Mouse (Mus musculus): ENCODE measurements at regions not wholly inside any gene's neighbourhood (a gene's known extent, or its start where the extent isn't known, plus 50 kb on each side); places are given as distances from the start of the nearest gene placed in this dataset.
A peak's percentile ranks its signal among the peaks of the same experiment; 100 is the strongest.

GRCm38 (mm10) chr13:47917370-47917769 is 343.7 kb upstream of the Id4 start:
- H3K9me3 ChIP-seq (replicated peaks; ENCODE audit: control insufficient read depth, low read length): peaks cover 3% of the 10 kb centered on the region; the same call in 1 of the 2 replicates
- no peak overlapping the region for H3K4me2 ChIP-seq (ENCODE audit: low read depth, low read length)
- no peaks in the 10 kb centered on the region for H3K4me1 ChIP-seq (ENCODE audit: control insufficient read depth, insufficient read depth)
- no peak overlapping the region for H3K9ac ChIP-seq (replicated peaks; ENCODE audit: low read depth, low read length)
- no peak overlapping the region for H3K4me3 ChIP-seq (ENCODE audit: low read depth, low read length)
- no peaks in the 10 kb centered on the region for H3K36me3 ChIP-seq (replicated peaks; ENCODE audit: control insufficient read depth, insufficient read depth, low read length)
- ATAC-seq (ENCODE audit: insufficient read depth, low read depth) (no peak), DNase-seq (ENCODE audit: low spot score) (no peak)
- no peaks in the 10 kb centered on the region for H3K27me3 ChIP-seq (ENCODE audit: control insufficient read depth, insufficient read depth, low read length)
- TF ChIP-seq CTCF (IDR thresholded peaks at IDR 0.05; ENCODE audit: low read depth) (no peak; the same call in 1 of the 2 replicates), EP300 (IDR thresholded peaks at IDR 0.05; ENCODE audit: low read depth) (no peak)
- WGBS: 92% methylated on average over 3 of the region's 3 CpGs
- no peak overlapping the region for H3K27ac ChIP-seq (ENCODE audit: low read depth)

- no peak overlapping the region for H3K27ac ChIP-seq (ENCODE audit: low read depth)
- WGBS: 44% methylated on average over 5 of the region's 5 CpGs
- H3K9ac ChIP-seq (replicated peaks; ENCODE audit: low read depth, low read length): no peak overlapping the region
- DNase-seq (ENCODE audit: low spot score) (no peak), ATAC-seq (ENCODE audit: insufficient read depth, low read depth) (no peak)
- no peaks in the 10 kb centered on the region for H3K27me3 ChIP-seq (ENCODE audit: control insufficient read depth, insufficient read depth, low read length)
- no peaks in the 10 kb centered on the region for H3K4me1 ChIP-seq (ENCODE audit: control insufficient read depth, insufficient read depth)
- no peaks in the 10 kb centered on the region for H3K36me3 ChIP-seq (replicated peaks; ENCODE audit: control insufficient read depth, insufficient read depth, low read length)
- no peak overlapping the region for H3K4me3 ChIP-seq (ENCODE audit: low read depth, low read length)
- no peak for TF ChIP-seq CTCF (IDR thresholded peaks at IDR 0.05; ENCODE audit: low read depth)
- TF ChIP-seq EP300 (IDR thresholded peaks at IDR 0.05; ENCODE audit: low read depth): no peak
- peaks cover 3% of the 10 kb centered on the region; the same call in 1 of the 2 replicates for H3K9me3 ChIP-seq (replicated peaks; ENCODE audit: control insufficient read depth, low read length)
- no peak overlapping the region for H3K4me2 ChIP-seq (ENCODE audit: low read depth, low read length)
Measured at GRCm38 (mm10) chr13:47921044-47921443, 340.0 kb upstream of the Id4 start.

GRCm38 (mm10) chr13:47940696-47941095 is 320.3 kb upstream of the Id4 start:
- DNase-seq (ENCODE audit: low spot score): no peak
- no peak overlapping the region for H3K4me3 ChIP-seq (ENCODE audit: low read depth, low read length)
- no peak for ATAC-seq (ENCODE audit: insufficient read depth, low read depth)
- no peaks in the 10 kb centered on the region for H3K4me1 ChIP-seq (ENCODE audit: control insufficient read depth, insufficient read depth)
- H3K27me3 ChIP-seq (ENCODE audit: control insufficient read depth, insufficient read depth, low read length): no peaks in the 10 kb centered on the region
- no peak overlapping the region for H3K9ac ChIP-seq (replicated peaks; ENCODE audit: low read depth, low read length)
- H3K36me3 ChIP-seq (replicated peaks; ENCODE audit: control insufficient read depth, insufficient read depth, low read length): no peaks in the 10 kb centered on the region
- H3K9me3 ChIP-seq (replicated peaks; ENCODE audit: control insufficient read depth, low read length): no peaks in the 10 kb centered on the region
- no peak overlapping the region for H3K27ac ChIP-seq (ENCODE audit: low read depth)
- 89% methylated on average over 2 of the region's 2 CpGs for WGBS
- H3K4me2 ChIP-seq (ENCODE audit: low read depth, low read length): no peak overlapping the region
- no peak for TF ChIP-seq CTCF (IDR thresholded peaks at IDR 0.05; ENCODE audit: low read depth)
- no peak for TF ChIP-seq EP300 (IDR thresholded peaks at IDR 0.05; ENCODE audit: low read depth)

GRCm38 (mm10) chr13:47942368-47942787 is 318.6 kb upstream of the Id4 start:
- Histone ChIP-seq H3K27me3 (ENCODE audit: control insufficient read depth, insufficient read depth, low read length) (no peaks in the 10 kb centered on the region), H3K9me3 (replicated peaks; ENCODE audit: control insufficient read depth, low read length) (no peaks in the 10 kb centered on the region), H3K4me3 (ENCODE audit: low read depth, low read length) (no peak overlapping the region), H3K36me3 (replicated peaks; ENCODE audit: control insufficient read depth, insufficient read depth, low read length) (no peaks in the 10 kb centered on the region), H3K4me2 (ENCODE audit: low read depth, low read length) (peak overlapping the region; percentile 30; the same call in 1 of the 2 replicates), H3K27ac (ENCODE audit: low read depth) (no peak overlapping the region), H3K4me1 (ENCODE audit: control insufficient read depth, insufficient read depth) (no peaks in the 10 kb centered on the region), H3K9ac (replicated peaks; ENCODE audit: low read depth, low read length) (no peak overlapping the region)
- ATAC-seq (ENCODE audit: insufficient read depth, low read depth): no peak
- DNase-seq (ENCODE audit: low spot score): no peak
- 17% methylated on average over 8 of the region's 8 CpGs for whole genome bisulfite sequencing
- no peak for TF ChIP-seq EP300 (IDR thresholded peaks at IDR 0.05; ENCODE audit: low read depth)
- TF ChIP-seq CTCF (IDR thresholded peaks at IDR 0.05; ENCODE audit: low read depth): no peak

- Histone ChIP-seq H3K9ac (replicated peaks; ENCODE audit: low read depth, low read length) (no peak overlapping the region), H3K4me2 (ENCODE audit: low read depth, low read length) (no peak overlapping the region), H3K36me3 (replicated peaks; ENCODE audit: control insufficient read depth, insufficient read depth, low read length) (no peaks in the 10 kb centered on the region), H3K27ac (ENCODE audit: low read depth) (no peak overlapping the region), H3K4me3 (ENCODE audit: low read depth, low read length) (no peak overlapping the region), H3K9me3 (replicated peaks; ENCODE audit: control insufficient read depth, low read length) (no peaks in the 10 kb centered on the region), H3K27me3 (ENCODE audit: control insufficient read depth, insufficient read depth, low read length) (no peaks in the 10 kb centered on the region), H3K4me1 (ENCODE audit: control insufficient read depth, insufficient read depth) (no peaks in the 10 kb centered on the region)
- ATAC-seq (ENCODE audit: insufficient read depth, low read depth) (no peak), DNase-seq (ENCODE audit: low spot score) (no peak)
- TF ChIP-seq CTCF (IDR thresholded peaks at IDR 0.05; ENCODE audit: low read depth): no peak
- TF ChIP-seq EP300 (IDR thresholded peaks at IDR 0.05; ENCODE audit: low read depth): no peak
- WGBS: 81% methylated on average over 5 of the region's 5 CpGs
Measured at GRCm38 (mm10) chr13:47943645-47944044, 317.4 kb upstream of the Id4 start.

GRCm38 (mm10) chr13:47948098-47948865 is 312.7 kb upstream of the Id4 start:
- Histone ChIP-seq H3K4me3 (ENCODE audit: low read depth, low read length) (no peak overlapping the region), H3K9ac (replicated peaks; ENCODE audit: low read depth, low read length) (no peak overlapping the region), H3K9me3 (replicated peaks; ENCODE audit: control insufficient read depth, low read length) (no peaks in the 10 kb centered on the region), H3K27ac (ENCODE audit: low read depth) (no peak overlapping the region), H3K36me3 (replicated peaks; ENCODE audit: control insufficient read depth, insufficient read depth, low read length) (no peaks in the 10 kb centered on the region), H3K4me2 (ENCODE audit: low read depth, low read length) (no peak overlapping the region), H3K27me3 (ENCODE audit: control insufficient read depth, insufficient read depth, low read length) (no peaks in the 10 kb centered on the region), H3K4me1 (ENCODE audit: control insufficient read depth, insufficient read depth) (no peaks in the 10 kb centered on the region)
- TF ChIP-seq CTCF (IDR thresholded peaks at IDR 0.05; ENCODE audit: low read depth): no peak
- ATAC-seq (ENCODE audit: insufficient read depth, low read depth) (no peak), DNase-seq (ENCODE audit: low spot score) (no peak)
- 83% methylated on average over 10 of the region's 10 CpGs for WGBS

All from heart, postnatal 0 days (tissue).